ENCODE assay signal across 8 mouse cellular contexts in genomic region chr10:7664027-7664526, GRCm38 (mm10). TPM values are rescaled to one million over a fixed set of nuclear protein-coding genes. Genes with fewer than 3 reads are reported as not detected.
DNase-seq lines count a peak whose midpoint lies in the region; ATAC-seq lines count a peak whose summit lies in the region.
"Had no signal": no experiment of that assay in that cellular context is flagged by ENCODE, and none has a peak within 500 bp of the region (broad histone marks: within the 10 kb centered on the region; RNA-seq: fewer than 3 reads in every experiment).

No protein-coding gene starts in this region.

- 72% methylated on average over 6 of the region's 6 CpGs for WGBS in neural tube, embryonic 11.5 days
- WGBS in forebrain, embryonic 12.5 days, result 80% methylated on average over 6 of the region's 6 CpGs
- 38% methylated on average over 6 of the region's 6 CpGs for WGBS in liver, embryonic 13.5 days (ENCODE audit: insufficient replicate concordance)

- no peak for DNase-seq in neural tube, embryonic 11.5 days (ENCODE audit: low spot score)
- DNase-seq in neural tube, embryonic 10.5 days (ENCODE audit: extremely low spot score, low spot score), result no peak
- no peak for DNase-seq in liver, embryonic 13.5 days
- DNase-seq in adrenal gland, postnatal 25 days, result no peak
- DNase-seq in frontal cortex, postnatal 14 days (ENCODE audit: low spot score in 2 of 2), result no peak
- no peak for DNase-seq in layer of hippocampus, adult 9-11 months
- DNase-seq: right cerebral cortex, postnatal 25 days had no signal

- no peaks in the 10 kb centered on the region for H3K9me3 ChIP-seq in neural tube, embryonic 11.5 days (ENCODE audit: control insufficient read depth, low read length)
- no peaks in the 10 kb centered on the region for H3K9me3 ChIP-seq in forebrain, embryonic 12.5 days
- no peaks in the 10 kb centered on the region for H3K9me3 ChIP-seq in liver, embryonic 13.5 days (replicated peaks)

- peak overlapping the region; percentile 93 for H3K4me3 ChIP-seq in neural tube, embryonic 11.5 days (ENCODE audit: low read depth, low read length)
- H3K4me3 ChIP-seq in forebrain, embryonic 12.5 days (replicated peaks), result peak overlapping the region; percentile 86
- H3K4me3 ChIP-seq in liver, embryonic 13.5 days (replicated peaks), result peak overlapping the region; percentile 98

- no peak for ATAC-seq in neural tube, embryonic 11.5 days (ENCODE audit: insufficient read depth, low FRiP score, low TSS enrichment)
- ATAC-seq in forebrain, embryonic 12.5 days (ENCODE audit: low FRiP score), result no peak
- ATAC-seq in liver, embryonic 13.5 days (ENCODE audit: low read depth), result no peak

- no peaks in the 10 kb centered on the region for H3K36me3 ChIP-seq in neural tube, embryonic 11.5 days (ENCODE audit: control insufficient read depth, insufficient read depth, low read length)
- no peaks in the 10 kb centered on the region for H3K36me3 ChIP-seq in forebrain, embryonic 12.5 days (replicated peaks)
- 0 out of 2 replicates have a peak, but pooled peaks cover 6% of the 10 kb centered on the region for H3K36me3 ChIP-seq in liver, embryonic 13.5 days

- peak overlapping the region; percentile 87 for H3K4me2 ChIP-seq in neural tube, embryonic 11.5 days (ENCODE audit: low read depth)
- peak overlapping the region; percentile 69 for H3K4me2 ChIP-seq in forebrain, embryonic 12.5 days
- peak overlapping the region; percentile 84 for H3K4me2 ChIP-seq in liver, embryonic 13.5 days

- peak overlapping the region; percentile 89 for H3K9ac ChIP-seq in neural tube, embryonic 11.5 days (ENCODE audit: low read length)
- peak overlapping the region; percentile 88 for H3K9ac ChIP-seq in forebrain, embryonic 12.5 days
- H3K9ac ChIP-seq in liver, embryonic 13.5 days, result peak overlapping the region; percentile 97

- H3K4me1 ChIP-seq in neural tube, embryonic 11.5 days (ENCODE audit: control insufficient read depth, insufficient read depth, low read length), result peaks cover 4% of the 10 kb centered on the region
- peaks cover 16% of the 10 kb centered on the region for H3K4me1 ChIP-seq in forebrain, embryonic 12.5 days
- H3K4me1 ChIP-seq in liver, embryonic 13.5 days (replicated peaks), result peaks cover 48% of the 10 kb centered on the region

- H3K27me3 ChIP-seq in neural tube, embryonic 11.5 days (ENCODE audit: control insufficient read depth, insufficient read depth, low read length), result no peaks in the 10 kb centered on the region
- no peaks in the 10 kb centered on the region for H3K27me3 ChIP-seq in forebrain, embryonic 12.5 days
- H3K27me3 ChIP-seq in liver, embryonic 13.5 days, result no peaks in the 10 kb centered on the region

- H3K27ac ChIP-seq in neural tube, embryonic 11.5 days (ENCODE audit: low read depth, low read length), result no peak overlapping the region
- H3K27ac ChIP-seq in forebrain, embryonic 12.5 days, result peak overlapping the region; percentile 95; the same call in 1 of the 2 replicates
- peak overlapping the region; percentile 99 for H3K27ac ChIP-seq in liver, embryonic 13.5 days

RNA-seq across cellular contexts. Expression of gene Nup43, which starts 3.2 kb away (rescaled TPM):
- polyA plus RNA-seq in neural tube, embryonic 11.5 days (2014; fragmentation: Nextera tagmentation; extraction: Ambion mirVana), result 57.3 and 66.2 TPM in 2 replicates
- 54.0 and 59.7 TPM in 2 replicates for polyA plus RNA-seq in forebrain, embryonic 12.5 days (2016; fragmentation: Nextera tagmentation; extraction: Ambion mirVana)
- polyA plus RNA-seq in liver, embryonic 13.5 days (2015; fragmentation: Nextera tagmentation; extraction: Ambion mirVana), result 39.0 and 44.7 TPM in 2 replicates
- 12.0 and 14.8 TPM in 2 replicates for total RNA-seq in adrenal gland, postnatal 25 days (2021)

RNA-seq across cellular contexts. Expression of gene Pcmt1, which starts 16.9 kb away (rescaled TPM):
- polyA plus RNA-seq in neural tube, embryonic 11.5 days (2014; fragmentation: Nextera tagmentation; extraction: Ambion mirVana), result 145 TPM in 2 replicates
- polyA plus RNA-seq in forebrain, embryonic 12.5 days (2016; fragmentation: Nextera tagmentation; extraction: Ambion mirVana), result 135 and 139 TPM in 2 replicates
- 112 and 121 TPM in 2 replicates for polyA plus RNA-seq in liver, embryonic 13.5 days (2015; fragmentation: Nextera tagmentation; extraction: Ambion mirVana)
- 66.2 and 75.9 TPM in 2 replicates for total RNA-seq in adrenal gland, postnatal 25 days (2021)

RNA-seq across cellular contexts. Expression of gene Lats1, which starts 16.9 kb away (rescaled TPM):
- 14.2 and 16.8 TPM in 2 replicates for polyA plus RNA-seq in neural tube, embryonic 11.5 days (2014; fragmentation: Nextera tagmentation; extraction: Ambion mirVana)
- polyA plus RNA-seq in forebrain, embryonic 12.5 days (2016; fragmentation: Nextera tagmentation; extraction: Ambion mirVana), result 15.0 and 17.5 TPM in 2 replicates
- polyA plus RNA-seq in liver, embryonic 13.5 days (2015; fragmentation: Nextera tagmentation; extraction: Ambion mirVana), result 2.2 and 2.6 TPM in 2 replicates
- total RNA-seq in adrenal gland, postnatal 25 days (2021), result 57.5 and 59.5 TPM in 2 replicates
